Mouse (Mus musculus): ENCODE data around the gene Agbl3.
A peak's percentile ranks its signal among the peaks of the same experiment; 100 is the strongest.

The Agbl3 gene

GRCm38 (mm10) chr6:34780231-34780942, at the start of gene Agbl3:
Gene Agbl3, plus strand, starts transcription at chr6:34780432.
- peak; percentile 94 for DNase-seq

DNA sequence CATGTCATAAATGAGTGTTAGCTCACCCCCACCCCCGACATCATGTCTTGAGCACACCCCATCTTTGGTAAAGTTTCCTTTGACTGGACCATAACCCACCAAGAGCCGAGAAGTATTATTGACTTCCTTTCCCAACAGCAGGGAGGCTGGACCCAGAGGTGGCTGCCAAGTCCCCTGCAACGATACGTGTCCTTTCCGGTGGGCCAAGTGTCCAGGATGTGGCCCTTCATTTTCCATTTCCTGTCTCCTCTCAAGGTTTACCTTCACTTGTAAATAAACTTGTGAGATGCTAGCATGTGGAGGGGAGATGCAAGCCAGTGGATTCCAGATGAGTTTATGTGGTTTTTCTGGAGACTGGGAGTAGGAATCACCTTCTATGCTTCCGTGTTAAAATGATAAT, 49.2 kb upstream of the Agbl3 start:
- DNase-seq: no peak

DNA sequence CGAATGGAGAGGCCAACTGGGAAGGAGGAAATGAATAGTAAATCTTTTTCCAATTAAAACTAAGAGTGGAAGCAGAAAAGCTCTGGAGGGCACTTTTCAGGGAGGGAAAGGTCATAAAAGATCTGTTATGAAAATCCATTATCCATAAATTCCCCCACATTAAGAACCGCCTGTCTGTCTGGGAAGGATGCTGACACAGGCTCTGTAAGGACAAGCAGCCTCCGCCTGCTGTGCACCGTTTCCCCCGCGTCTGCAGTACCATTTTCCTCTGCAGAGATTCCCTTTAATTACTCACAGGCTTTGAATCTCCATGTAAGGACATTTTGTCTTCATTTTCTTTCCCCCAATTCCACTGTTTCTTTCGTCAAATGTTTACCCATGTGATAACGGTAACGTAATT, 48.7 kb upstream of the Agbl3 start:
- DNase-seq: no peak

- no peak for DNase-seq
Observed at GRCm38 (mm10) chr6:34734940-34735695, 45.1 kb upstream of the Agbl3 start.

- DNase-seq: no peak
Observed at GRCm38 (mm10) chr6:34736934-34737333, 43.3 kb upstream of the Agbl3 start.

DNA sequence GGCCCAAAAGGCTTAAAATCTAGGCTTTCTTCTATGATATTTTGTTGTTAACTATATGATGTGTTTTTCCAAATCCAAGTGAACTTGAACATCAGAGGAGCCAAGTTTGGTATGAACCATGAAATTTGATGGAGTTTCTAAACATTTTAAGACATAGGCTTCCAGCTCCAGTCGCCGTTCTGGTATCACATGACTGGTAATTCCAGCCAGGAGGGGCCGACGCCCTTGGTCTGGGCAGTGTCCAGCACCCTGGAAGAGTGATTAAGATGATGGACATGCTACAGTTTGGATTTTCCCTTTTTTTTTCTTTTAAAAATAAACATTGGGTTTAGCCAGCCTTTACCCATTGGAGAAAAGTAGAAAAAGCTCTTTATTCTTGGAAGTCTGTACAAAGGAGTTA, 36.3 kb upstream of the Agbl3 start:
- no peak for DNase-seq

DNA sequence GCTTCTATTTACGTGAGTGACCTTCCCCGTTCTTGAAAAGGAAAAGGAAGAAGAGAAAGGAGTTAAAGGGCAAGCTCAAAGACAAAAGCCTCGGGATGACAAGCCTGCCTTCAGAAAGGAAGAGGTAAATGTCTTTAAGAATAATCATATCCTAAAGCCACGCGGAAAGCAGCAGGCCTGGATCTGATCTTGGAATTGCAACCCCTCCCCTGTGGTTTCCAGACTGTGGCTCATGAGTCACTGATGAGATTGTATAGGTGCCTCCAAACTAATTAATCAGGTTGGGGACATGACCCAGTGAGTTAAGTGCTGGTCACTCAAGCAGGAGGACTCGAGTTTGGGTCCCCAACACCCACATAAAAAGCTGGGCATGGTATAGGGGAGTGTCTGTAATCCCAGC, 32.4 kb upstream of the Agbl3 start:
- DNase-seq: no peak

- DNase-seq: no peak
Observed at GRCm38 (mm10) chr6:34748566-34748965, 31.7 kb upstream of the Agbl3 start.

- no peak for DNase-seq
Observed at GRCm38 (mm10) chr6:34749526-34749925, 30.7 kb upstream of the Agbl3 start.

DNA sequence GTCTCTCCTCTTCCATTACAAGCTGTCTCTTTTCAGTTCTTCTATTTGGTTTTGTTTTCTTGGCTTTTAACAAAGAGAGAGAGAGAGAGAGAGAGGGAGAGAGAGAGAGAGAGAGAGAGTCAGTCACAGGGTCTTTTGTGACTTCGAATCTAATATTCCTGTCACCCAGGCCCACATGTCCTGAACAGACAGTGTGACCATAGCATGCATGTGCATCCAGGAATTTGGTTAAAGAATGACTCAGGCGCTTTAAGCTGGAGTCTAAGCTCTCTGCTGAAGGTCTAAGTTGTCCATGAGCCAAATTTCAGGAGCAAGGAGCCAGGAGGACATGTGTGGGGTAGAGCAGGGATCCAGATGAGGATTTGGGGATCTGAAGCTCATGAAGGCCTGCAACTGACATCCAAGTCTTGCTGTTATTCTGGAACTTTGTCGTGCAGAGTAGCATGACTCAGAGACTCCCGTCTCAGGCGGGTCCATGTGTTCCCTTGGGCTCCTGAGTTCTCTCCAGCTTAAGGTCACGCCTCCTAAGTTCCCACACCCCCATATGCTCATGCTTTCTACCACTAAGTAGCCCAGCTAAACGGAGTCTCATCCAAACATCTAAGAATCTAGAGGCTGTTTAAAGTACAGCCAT, 29.6 kb upstream of the Agbl3 start:
- DNase-seq: no peak

DNA sequence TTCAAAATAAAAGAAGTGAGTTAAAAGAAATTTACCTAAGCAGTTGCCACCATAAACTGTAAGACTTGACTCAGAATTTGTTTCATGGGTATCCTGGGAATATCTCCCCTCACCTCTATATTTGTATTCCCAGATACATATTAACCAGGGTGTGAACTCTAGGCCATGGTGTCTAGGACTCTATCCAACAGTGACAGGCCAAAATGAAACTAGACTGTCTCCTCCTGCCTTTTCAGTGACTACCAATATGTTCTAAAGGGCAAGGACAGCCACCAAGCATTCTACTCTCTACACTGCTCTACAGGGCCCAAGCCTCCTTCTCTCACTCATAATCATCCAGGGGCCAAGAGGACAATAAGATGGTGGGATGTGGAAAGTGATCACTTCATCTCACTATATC, 28.6 kb upstream of the Agbl3 start:
- DNase-seq: no peak

- peak; percentile 28 for DNase-seq
Observed at GRCm38 (mm10) chr6:34754448-34754847, 25.8 kb upstream of the Agbl3 start.

DNA sequence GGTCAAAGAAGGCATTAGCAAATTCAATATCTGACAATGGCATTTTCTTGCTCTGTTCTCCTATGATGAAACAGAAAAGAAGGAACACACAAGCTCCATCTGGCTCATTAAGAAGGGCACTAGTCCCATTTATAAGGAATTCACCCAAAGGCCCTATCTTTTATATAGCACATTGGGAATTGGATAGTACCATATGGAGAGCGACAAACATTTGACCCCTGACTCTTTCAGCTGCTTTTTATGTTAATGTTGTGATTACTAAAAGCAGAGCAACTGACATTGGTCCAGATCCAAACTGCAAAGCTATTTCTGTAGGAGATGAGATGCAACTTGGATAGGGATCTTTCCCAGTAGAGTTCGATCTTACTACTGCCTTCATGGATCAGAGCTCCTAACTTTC, 21.9 kb upstream of the Agbl3 start:
- no peak for DNase-seq

GRCm38 (mm10) chr6:34760023-34760422, 20.2 kb upstream of the Agbl3 start:
- no peak for DNase-seq

DNA sequence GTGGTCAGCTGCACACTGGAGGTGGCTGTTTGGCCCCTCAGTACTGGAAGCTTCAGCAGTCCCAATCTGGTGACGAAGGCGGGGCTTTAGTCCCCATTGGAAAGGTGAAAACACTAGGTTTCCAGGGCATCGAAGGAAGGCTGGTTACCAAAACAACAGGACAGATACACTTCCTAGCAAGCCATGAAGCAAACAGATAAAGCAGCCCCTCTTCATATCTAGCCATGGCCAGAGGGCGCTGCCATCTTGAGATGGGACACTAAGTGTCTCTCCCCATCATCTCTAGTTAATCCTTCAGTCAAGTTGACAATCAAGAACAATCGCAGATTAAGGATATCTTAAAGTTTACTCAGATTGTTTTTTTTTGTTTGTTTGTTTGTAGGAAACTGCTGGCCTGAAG, 14.5 kb upstream of the Agbl3 start:
- DNase-seq: no peak

- DNase-seq: no peak
Observed at GRCm38 (mm10) chr6:34769984-34770383, 10.2 kb upstream of the Agbl3 start.

DNA sequence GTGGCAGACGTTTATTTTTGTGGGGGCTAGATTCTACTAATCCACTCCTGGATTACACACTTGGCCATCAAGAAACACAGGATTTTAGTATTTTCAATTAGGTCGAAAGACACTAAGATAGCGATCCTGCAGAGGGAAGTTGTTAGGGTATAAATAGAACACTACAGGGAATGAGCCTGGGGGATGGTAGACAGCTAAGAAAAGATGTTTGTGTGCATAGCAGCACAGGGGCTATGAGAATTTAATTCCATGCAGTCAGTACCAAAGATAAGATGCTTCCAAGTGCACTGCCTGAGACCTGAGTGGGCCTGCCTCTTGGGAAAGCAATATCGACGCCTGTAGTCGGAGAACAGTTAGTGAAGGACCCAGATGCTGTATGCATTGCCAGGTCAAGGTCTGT, 9.7 kb upstream of the Agbl3 start:
- no peak for DNase-seq

DNA sequence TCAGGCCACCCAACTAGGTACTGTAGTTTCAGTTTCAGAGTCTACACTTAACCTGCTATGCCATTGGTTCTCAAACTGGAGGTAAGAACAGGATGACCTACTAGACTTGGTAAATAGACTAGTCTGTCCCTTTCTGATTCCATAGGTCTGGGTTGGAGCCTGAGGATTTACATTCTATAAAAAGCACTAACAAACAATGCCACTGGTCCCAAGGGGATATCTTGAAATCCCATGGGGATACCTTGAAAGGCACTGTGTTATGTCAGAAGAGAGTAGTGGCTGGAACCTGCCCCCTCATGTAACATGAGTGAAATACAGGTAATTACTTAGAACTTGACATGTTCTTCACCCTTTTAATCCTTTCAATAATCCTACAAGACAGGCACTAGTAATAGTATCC, 3.8 kb upstream of the Agbl3 start:
- DNase-seq: no peak

GRCm38 (mm10) chr6:34777094-34777493, 3.1 kb upstream of the Agbl3 start:
- DNase-seq: no peak

DNA sequence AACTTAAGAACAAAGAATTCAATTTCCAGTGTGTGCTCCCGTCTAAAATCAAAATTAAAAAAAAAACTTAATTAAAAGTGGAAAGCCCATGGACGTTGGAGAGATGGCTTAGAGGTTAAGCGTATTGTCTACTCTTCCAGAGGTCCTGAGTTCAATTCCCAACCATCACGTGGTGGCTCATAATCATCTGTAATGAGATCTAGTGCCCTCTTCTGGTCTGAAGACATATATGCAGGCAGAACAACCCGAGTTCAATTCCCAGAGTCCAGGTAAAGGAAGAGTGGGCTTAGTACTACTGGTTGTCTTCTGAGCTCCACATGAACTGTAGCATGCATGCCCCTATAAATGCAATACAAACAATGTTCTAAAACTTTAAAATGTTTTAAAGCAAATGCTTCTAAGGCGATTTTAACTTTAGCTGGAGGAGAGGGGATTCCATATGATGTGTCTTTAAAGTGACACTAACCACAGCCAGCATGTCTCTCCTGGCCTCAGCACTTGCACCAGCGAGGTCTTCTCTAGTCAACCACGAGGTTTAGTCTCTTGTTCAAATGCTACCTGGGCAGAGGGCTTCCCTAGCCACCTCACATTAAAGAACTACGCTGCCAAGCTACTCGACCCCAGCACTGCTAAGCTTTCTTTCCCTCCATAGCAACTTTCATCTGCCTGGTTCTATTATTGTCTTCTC, 2.1 kb upstream of the Agbl3 start:
- peak; percentile 4 for DNase-seq

- no peak for DNase-seq
Observed at GRCm38 (mm10) chr6:34780943-34781289, 684 bp downstream of the Agbl3 start.

GRCm38 (mm10) chr6:34782493-34782892, 2.3 kb downstream of the Agbl3 start:
- no peak for DNase-seq

- DNase-seq: no peak
Observed at GRCm38 (mm10) chr6:34796881-34797280, 16.6 kb downstream of the Agbl3 start.

DNA sequence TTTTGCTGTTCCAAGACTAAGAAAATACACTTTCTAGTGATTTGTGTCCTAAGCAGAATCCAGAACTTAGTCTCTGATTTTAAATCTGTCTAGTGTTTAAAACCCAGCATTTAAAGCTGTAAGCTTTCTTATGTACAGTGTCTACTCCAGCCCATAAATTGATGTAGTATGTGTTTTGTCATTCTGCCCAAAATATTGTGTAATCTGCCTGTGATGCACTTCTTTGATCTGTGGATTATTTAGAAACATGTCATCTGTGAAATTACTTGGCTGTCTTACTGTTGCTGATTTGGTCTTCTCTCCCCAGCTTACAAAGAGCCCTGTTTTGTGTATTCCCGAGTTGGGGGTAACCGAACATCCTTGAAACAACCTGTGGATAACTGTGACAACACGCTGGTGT, 17.7 kb downstream of the Agbl3 start:
- DNase-seq: no peak
